Mouse (Mus musculus) liver, embryonic 14.5 days (tissue): ENCODE results near the gene Rab15. TPM values are rescaled to one million over a fixed set of nuclear protein-coding genes. Genes with fewer than 3 reads are reported as not detected.
"Not testable (repeated sequence)": the region's sequence is repeated elsewhere in the genome, so short reads cannot be mapped to it uniquely, and the experiment has no call there.

Experiments
- ATAC-seq: fragments of 200-750 bp; cut with Nextera tagmentation; 2 replicates; pipeline ENCODE4 v1.8.0; 2017; ENCODE audit warnings: moderate number of reproducible peaks, mild to moderate bottlenecking, moderate library complexity; ENCODE audit not compliant: insufficient read depth
- DNase-seq, 3 experiments: peaks; one replicate each; pipeline ENCODE4 v3.0.0-alpha.2; 2012 to 2013; ENCODE audit warnings: low read depth in 3 of 3, low spot score in 3 of 3
- H3K27ac ChIP-seq: fragments of 300-500 bp; sonication (generic); 2 replicates; pipeline ENCODE4 v1.5.1; 2014; ENCODE audit warnings: moderate library complexity, mild to moderate bottlenecking, control low read depth, inconsistent platforms
- H3K27me3 ChIP-seq: fragments of 300-500 bp; sonication (generic); 2 replicates; pipeline ENCODE4 v1.6.1; 2014; ENCODE audit warnings: mild to moderate bottlenecking, low read length, moderate library complexity; ENCODE audit not compliant: control insufficient read depth, insufficient read depth
- H3K36me3 ChIP-seq: fragments of 300-500 bp; sonication (generic); replicated peaks from 2 replicates; pipeline ENCODE4 v1.6.1; 2014; ENCODE audit warnings: low read depth; ENCODE audit not compliant: control insufficient read depth, insufficient read depth
- H3K4me1 ChIP-seq, 2 experiments: fragments of 200-500 bp in 1 of 2; fragments of 300-500 bp in 1 of 2; sonication (generic) in 1 of 2; replicated peaks; 2 replicates each; pipeline ENCODE4 v1.6.1; 2012 to 2014; ENCODE audit warnings: antibody characterized with exemption in 1 of 2, inconsistent platforms in 1 of 2, low read length in 1 of 2; ENCODE audit not compliant: control insufficient read depth in 2 of 2, insufficient read depth in 2 of 2
- H3K4me2 ChIP-seq: fragments of 300-500 bp; sonication (generic); 2 replicates; pipeline ENCODE4 v1.6.1; 2014; ENCODE audit warnings: low read depth, mild to moderate bottlenecking, control low read depth, moderate library complexity
- H3K4me3 ChIP-seq, 2 experiments: fragments of 200-500 bp in 1 of 2; fragments of 300-500 bp in 1 of 2; sonication (generic) in 1 of 2; 2 replicates each; pipeline ENCODE4 v1.5.1; 2012 to 2014; ENCODE audit warnings: low read depth in 2 of 2, low read length in 2 of 2, mild to moderate bottlenecking in 2 of 2, control low read depth in 1 of 2, inconsistent platforms in 1 of 2, moderate library complexity in 1 of 2; ENCODE audit not compliant: insufficient read depth in 1 of 2
- H3K9ac ChIP-seq: fragments of 300-500 bp; sonication (generic); replicated peaks from 2 replicates; pipeline ENCODE4 v1.6.1; 2014; ENCODE audit warnings: mild to moderate bottlenecking, control low read depth, moderate library complexity
- H3K9me3 ChIP-seq: fragments of 300-500 bp; sonication (generic); 2 replicates; pipeline ENCODE4 v1.6.1; 2016; ENCODE audit warnings: low read length, mixed read lengths; ENCODE audit not compliant: control insufficient read depth
- CTCF ChIP-seq: IDR thresholded peaks from 2 replicates; pipeline ENCODE4 v1.5.1; 2016; ENCODE audit warnings: antibody characterized with exemption, low read depth, control low read depth
- EP300 ChIP-seq: IDR thresholded peaks from 2 replicates; pipeline ENCODE4 v1.6.1; 2016; ENCODE audit warnings: antibody characterized with exemption, low read depth
- WGBS: fragments of 180-500 bp; shearing (Covaris S2); extraction: QIAGEN DNeasy Blood & Tissue Kit; methylation state at CpG from one replicate; pipeline ENCODE4 v1.1.7; 2014; ENCODE audit not compliant: insufficient replicate concordance; 5-methylcytosine and 5-hydroxymethylcytosine counted together
- polyA plus RNA-seq, 2 experiments: library from polyadenylated mRNA; depleted of rRNA in 1 of 2; stranded (reverse) in 1 of 2; unstranded in 1 of 2; fragments of >200 nt; fragmentation: Nextera tagmentation in 1 of 2; extraction: Ambion mirVana in 1 of 2; gene quantifications; 2 replicates each; pipeline versions ENCODE4 v1.2.1 to v1.2.3; 2012 to 2014

Rab15 gene
- polyA plus RNA-seq, 2 experiments, result 0.11 to 0.15 TPM

DNA sequence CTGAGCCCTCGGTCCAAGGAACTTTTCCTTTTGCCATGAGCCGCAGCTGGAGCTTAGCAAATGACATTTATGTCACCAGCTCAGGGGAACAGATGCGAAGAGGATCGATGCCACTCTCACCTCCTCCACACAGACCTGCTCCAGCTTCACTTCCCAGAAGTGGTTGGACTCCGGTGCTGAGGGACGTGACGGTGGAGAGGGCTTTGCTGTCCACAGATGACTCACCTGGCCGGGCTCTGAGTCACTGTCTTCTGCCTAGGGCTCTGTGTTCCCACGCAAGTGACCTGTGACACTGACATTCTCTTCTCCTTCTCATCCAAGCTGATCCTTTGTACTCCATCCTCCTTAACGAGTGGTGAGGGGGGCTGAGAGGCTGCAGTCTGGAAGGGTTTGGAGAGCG lies 40.9 kb upstream of the Rab15 start:
- Histone ChIP-seq H3K9me3 (no peaks in the 10 kb centered on the region), H3K4me1 (peaks cover 0 to 5% of the 10 kb centered on the region in 2 experiments; a peak in 3 of 4 replicates), H3K4me2 (no peak overlapping the region), H3K36me3 (no peaks in the 10 kb centered on the region), H3K27me3 (no peaks in the 10 kb centered on the region), H3K27ac (no peak overlapping the region), H3K4me3 (no peak overlapping the region), H3K9ac (no peak overlapping the region)
- ATAC-seq (no peak), DNase-seq (no peak)
- 82% methylated on average over 11 of the region's 11 CpGs for WGBS
- no peak for TF ChIP-seq EP300
- TF ChIP-seq CTCF, result no peak

DNA sequence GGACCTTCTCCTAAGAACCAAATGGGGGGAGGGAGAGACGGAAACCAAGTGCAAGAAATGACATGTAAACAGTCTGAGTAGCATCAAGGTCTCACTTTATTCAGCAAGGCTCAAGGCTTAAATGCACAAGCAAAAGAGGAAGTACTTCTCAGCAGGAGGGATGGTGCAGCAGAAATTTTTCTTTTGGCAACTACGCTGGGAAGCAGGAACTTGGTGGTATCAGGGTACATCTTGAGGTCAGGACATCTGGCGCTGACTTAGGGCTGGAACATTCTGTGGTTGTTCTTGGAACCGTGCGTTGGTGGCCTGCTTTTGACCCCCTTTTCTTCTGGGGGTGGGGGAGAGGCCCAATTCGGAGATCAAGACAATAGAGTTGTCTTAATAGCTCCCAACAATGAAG lies 36.1 kb upstream of the Rab15 start:
- ATAC-seq, H3K9ac ChIP-seq, H3K4me3 ChIP-seq, H3K36me3 ChIP-seq, DNase-seq, H3K9me3 ChIP-seq, H3K27me3 ChIP-seq, H3K27ac ChIP-seq, H3K4me1 ChIP-seq, H3K4me2 ChIP-seq: not testable (repeated sequence)
- 68% methylated on average over 6 of the region's 6 CpGs for WGBS

DNA sequence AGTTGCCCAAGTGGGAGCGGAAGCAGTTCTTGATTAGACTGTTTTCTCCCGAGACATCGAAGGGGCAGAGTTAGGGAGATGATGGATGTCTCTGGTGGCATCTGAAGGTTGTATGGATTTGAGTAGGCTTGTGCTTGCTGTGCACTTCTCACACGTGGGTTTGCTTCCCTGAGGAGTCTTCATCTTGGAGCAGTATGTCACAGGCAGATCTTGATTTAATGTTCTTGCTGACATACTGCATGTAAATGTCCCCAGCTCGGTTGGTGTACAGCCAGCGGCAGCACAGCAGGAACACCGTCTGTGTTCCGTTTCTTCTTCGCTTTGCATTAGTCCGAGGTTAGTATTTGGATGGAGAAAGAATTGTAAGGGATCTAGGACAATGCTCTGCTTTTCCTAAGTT lies 34.4 kb upstream of the Rab15 start:
- H3K4me1 ChIP-seq, result peaks cover 0 to 9% of the 10 kb centered on the region in 2 experiments; a peak in 3 of 4 replicates
- no peaks in the 10 kb centered on the region for H3K27me3 ChIP-seq
- H3K9ac ChIP-seq, result no peak overlapping the region
- H3K9me3 ChIP-seq, result no peaks in the 10 kb centered on the region
- H3K4me2 ChIP-seq, result no peak overlapping the region
- no peak for ATAC-seq
- TF ChIP-seq EP300 (no peak), CTCF (no peak)
- no peaks in the 10 kb centered on the region for H3K36me3 ChIP-seq
- no peak for DNase-seq
- H3K4me3 ChIP-seq, result no peak overlapping the region
- H3K27ac ChIP-seq, result no peak overlapping the region
- WGBS, result 79% methylated on average over 10 of the region's 10 CpGs

DNA sequence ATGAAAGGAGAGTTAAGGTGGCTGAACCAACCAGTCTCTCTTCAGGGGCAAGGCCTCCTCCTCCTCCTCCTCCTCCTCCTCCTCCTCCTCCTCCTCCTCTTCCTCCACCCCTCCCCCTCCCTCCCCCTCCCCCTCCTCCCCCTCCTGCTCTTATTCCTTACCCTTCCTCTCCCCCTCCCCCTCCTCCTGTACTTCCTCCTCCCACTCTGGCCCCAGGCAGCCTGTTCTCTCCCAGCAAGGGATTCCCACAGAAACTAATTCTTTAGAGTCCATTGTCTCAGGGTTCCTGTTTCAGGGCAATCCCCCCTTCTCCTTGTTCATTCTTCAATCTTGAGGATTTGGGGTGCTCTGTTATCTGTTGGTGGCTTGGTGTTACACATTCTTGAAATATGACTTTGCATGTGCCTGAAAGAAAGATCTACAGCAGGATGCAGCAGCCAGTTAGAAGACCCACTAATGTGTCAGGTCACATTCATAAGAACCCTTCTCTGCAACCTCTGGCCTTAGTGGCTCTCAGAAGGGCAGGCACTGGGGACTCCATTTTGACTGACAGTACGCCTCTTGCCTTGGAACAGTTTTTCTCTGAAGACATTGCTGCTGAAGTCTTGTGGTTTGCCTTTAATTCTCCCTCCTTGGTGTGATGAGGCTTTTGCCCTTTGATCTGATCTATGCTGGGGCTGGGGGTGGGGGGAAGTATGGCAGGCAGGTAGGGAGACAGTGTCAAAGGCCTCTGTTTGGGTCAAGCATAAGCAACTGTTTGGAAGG lies 30.9 kb upstream of the Rab15 start:
- DNase-seq (no peak), ATAC-seq (no peak)
- H3K9ac ChIP-seq, result no peak overlapping the region
- H3K27ac ChIP-seq, result no peak overlapping the region
- peaks cover 0 to 4% of the 10 kb centered on the region in 2 experiments; a peak in 2 of 4 replicates for H3K4me1 ChIP-seq
- H3K36me3 ChIP-seq, result no peaks in the 10 kb centered on the region
- no peak overlapping the region for H3K4me2 ChIP-seq
- H3K9me3 ChIP-seq, result no peaks in the 10 kb centered on the region
- no peak overlapping the region for H3K4me3 ChIP-seq
- TF ChIP-seq EP300 (no peak), CTCF (no peak)
- 63% methylated on average over 1 of the region's 1 CpGs for WGBS
- H3K27me3 ChIP-seq, result no peaks in the 10 kb centered on the region

DNA sequence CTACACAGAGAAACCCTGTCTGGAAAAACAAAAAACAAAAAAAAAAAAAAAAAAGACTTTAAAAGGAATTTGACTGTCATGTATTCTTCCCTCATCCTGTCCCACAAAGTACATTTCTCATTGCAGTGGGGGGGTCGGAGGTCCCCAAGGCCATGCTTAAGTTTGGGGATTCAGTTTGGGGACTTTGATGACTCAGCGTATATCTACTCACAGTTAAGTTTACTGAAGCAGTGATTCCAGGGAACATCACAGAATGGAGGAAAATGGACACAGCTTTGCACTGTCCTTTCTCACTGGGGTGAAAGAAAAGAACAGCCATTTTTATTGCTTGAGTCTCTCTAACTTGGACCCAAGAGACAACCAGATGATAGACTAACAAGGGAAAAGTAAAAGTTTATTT lies 29.7 kb upstream of the Rab15 start:
- Histone ChIP-seq H3K4me1 (peaks cover 0 to 4% of the 10 kb centered on the region in 2 experiments; a peak in 2 of 4 replicates), H3K4me3 (no peak overlapping the region), H3K27ac (no peak overlapping the region), H3K36me3 (no peaks in the 10 kb centered on the region), H3K27me3 (no peaks in the 10 kb centered on the region), H3K9me3 (no peaks in the 10 kb centered on the region), H3K9ac (no peak overlapping the region), H3K4me2 (no peak overlapping the region)
- TF ChIP-seq EP300, result no peak
- no peak for TF ChIP-seq CTCF
- no peak for DNase-seq
- WGBS, result 74% methylated on average over 2 of the region's 2 CpGs
- ATAC-seq, result no peak
